Mouse (Mus musculus) midbrain, embryonic 11.5 days (tissue): ENCODE results near the gene Plk2. TPM values are rescaled to one million over a fixed set of nuclear protein-coding genes. Genes with fewer than 3 reads are reported as not detected.

Source experiments
- ATAC-seq: fragments of 200-750 bp; cut with Nextera tagmentation; 2 replicates; pipeline ENCODE4 v1.8.0; 2017; ENCODE audit warnings: moderate TSS enrichment, moderate library complexity; ENCODE audit not compliant: low FRiP score
- DNase-seq: peaks from one replicate; pipeline ENCODE4 v3.0.0; 2015; ENCODE audit warnings: low spot score; ENCODE audit errors: missing footprints
- H3K27ac ChIP-seq: fragments of 300-500 bp; sonication (generic); 2 replicates; pipeline ENCODE4 v1.5.1; 2014; ENCODE audit warnings: low read depth, low read length
- H3K27me3 ChIP-seq: fragments of 300-500 bp; sonication (generic); 2 replicates; pipeline ENCODE4 v1.6.1; 2014; ENCODE audit warnings: mild to moderate bottlenecking, low read length, moderate library complexity, mixed read lengths; ENCODE audit not compliant: control insufficient read depth, insufficient read depth
- H3K36me3 ChIP-seq: fragments of 300-500 bp; sonication (generic); 2 replicates; pipeline ENCODE4 v1.6.1; 2014; ENCODE audit warnings: mild to moderate bottlenecking, low read length, moderate library complexity, mixed read lengths; ENCODE audit not compliant: control insufficient read depth, insufficient read depth
- H3K4me1 ChIP-seq: fragments of 300-500 bp; sonication (generic); 2 replicates; pipeline ENCODE4 v1.6.1; 2014; ENCODE audit warnings: low read length; ENCODE audit not compliant: control insufficient read depth, insufficient read depth
- H3K4me2 ChIP-seq: fragments of 300-500 bp; sonication (generic); 2 replicates; pipeline ENCODE4 v1.6.1; 2014; ENCODE audit warnings: mild to moderate bottlenecking, moderate library complexity
- H3K4me3 ChIP-seq: fragments of 300-500 bp; sonication (generic); 2 replicates; pipeline ENCODE4 v1.5.1; 2014; ENCODE audit warnings: low read depth, low read length
- H3K9ac ChIP-seq: fragments of 300-500 bp; sonication (generic); 2 replicates; pipeline ENCODE4 v1.6.1; 2014; ENCODE audit warnings: low read length
- H3K9me3 ChIP-seq: fragments of 300-500 bp; sonication (generic); 2 replicates; pipeline ENCODE4 v1.6.1; 2016; ENCODE audit warnings: low read length; ENCODE audit not compliant: control insufficient read depth
- WGBS: fragments of 180-500 bp; shearing (Covaris S2); extraction: QIAGEN DNeasy Blood & Tissue Kit; methylation state at CpG from one replicate; pipeline ENCODE4 v1.1.7; 2014; 5-methylcytosine and 5-hydroxymethylcytosine counted together
- polyA plus RNA-seq: library from polyadenylated mRNA; unstranded; fragments of >200 nt; fragmentation: Nextera tagmentation; extraction: Ambion mirVana; gene quantifications from 2 replicates; pipeline ENCODE4 v1.2.1, GENCODE M21; 2014

The Plk2 gene
- polyA plus RNA-seq, 1 experiment from 2014 or later, result 63.4 TPM

DNA sequence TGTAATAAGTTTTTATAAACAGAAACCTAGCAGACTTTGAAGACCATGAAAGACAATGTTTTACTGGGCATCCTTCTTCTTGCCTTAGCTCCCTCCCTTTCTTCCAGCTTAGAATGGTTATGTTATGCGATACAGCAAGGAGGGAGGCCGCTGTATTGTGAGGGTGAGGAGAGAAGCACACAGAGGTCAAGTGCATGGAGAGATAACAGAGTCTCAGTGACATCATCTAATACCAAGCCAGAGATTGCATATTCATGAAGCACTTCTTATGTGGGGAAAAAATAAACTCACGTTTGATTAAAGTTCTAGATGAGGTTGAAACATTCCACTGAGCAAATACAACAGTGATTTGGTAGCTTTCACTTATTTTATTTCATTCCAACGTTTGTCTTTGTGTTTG is 55.2 kb downstream of the Plk2 start:
- Histone ChIP-seq H3K36me3 (no peaks in the 10 kb centered on the region), H3K27me3 (peaks cover 2% of the 10 kb centered on the region; the same call in 1 of the 2 replicates), H3K4me2 (no peak overlapping the region), H3K27ac (no peak overlapping the region), H3K9me3 (no peaks in the 10 kb centered on the region), H3K4me3 (no peak overlapping the region), H3K9ac (no peak overlapping the region), H3K4me1 (peaks cover 5% of the 10 kb centered on the region)
- ATAC-seq (no peak), DNase-seq (no peak)
- 60% methylated on average over 4 of the region's 4 CpGs for WGBS

Other genes starting within 250 kb of the Plk2 start
- gene Rab3c, start 114.0 kb upstream of the Plk2 start, polyA plus RNA-seq, result 35.3 and 37.4 TPM in 2 replicates
- gene Gapt, start 37.8 kb upstream of the Plk2 start, polyA plus RNA-seq, result 0.26 TPM in 1 of 2 replicates, not detected in the other